Mouse (Mus musculus): ENCODE data around the gene Ncaph2.

The Ncaph2 gene

GRCm38 (mm10) chr15:89343325-89343724, 12.2 kb upstream of the Ncaph2 start:
- peak; percentile 19 for DNase-seq (ENCODE audit: low read depth, low spot score)

GRCm38 (mm10) chr15:89350447-89350846, 5.1 kb upstream of the Ncaph2 start:
- DNase-seq (ENCODE audit: low read depth, low spot score): no peak

- DNase-seq (ENCODE audit: low read depth, low spot score): no peak
Observed at GRCm38 (mm10) chr15:89351302-89351701, 4.2 kb upstream of the Ncaph2 start.

GRCm38 (mm10) chr15:89352054-89352453, 3.5 kb upstream of the Ncaph2 start:
- no peak for DNase-seq (ENCODE audit: low read depth, low spot score)

DNA sequence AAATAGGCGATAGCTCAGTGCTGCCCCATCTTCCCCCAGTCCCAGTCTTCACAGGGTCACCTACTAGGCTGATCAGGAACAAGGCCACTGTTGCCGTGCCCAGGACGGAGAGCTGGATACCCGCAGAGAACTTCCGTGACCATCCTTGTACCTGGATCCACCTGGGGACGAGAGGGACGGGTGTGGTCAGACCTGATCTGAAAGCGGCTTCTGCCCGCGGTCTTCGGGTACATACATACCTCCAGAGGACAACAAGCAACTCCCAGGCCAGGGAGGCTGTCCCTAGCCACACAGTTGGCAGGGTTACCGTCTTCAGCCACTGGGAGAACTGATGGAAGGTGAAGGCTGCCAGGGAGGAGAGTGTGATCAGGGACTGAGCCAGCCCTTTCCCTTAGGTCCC, 2.7 kb upstream of the Ncaph2 start:
- DNase-seq (ENCODE audit: low read depth, low spot score): no peak

DNA sequence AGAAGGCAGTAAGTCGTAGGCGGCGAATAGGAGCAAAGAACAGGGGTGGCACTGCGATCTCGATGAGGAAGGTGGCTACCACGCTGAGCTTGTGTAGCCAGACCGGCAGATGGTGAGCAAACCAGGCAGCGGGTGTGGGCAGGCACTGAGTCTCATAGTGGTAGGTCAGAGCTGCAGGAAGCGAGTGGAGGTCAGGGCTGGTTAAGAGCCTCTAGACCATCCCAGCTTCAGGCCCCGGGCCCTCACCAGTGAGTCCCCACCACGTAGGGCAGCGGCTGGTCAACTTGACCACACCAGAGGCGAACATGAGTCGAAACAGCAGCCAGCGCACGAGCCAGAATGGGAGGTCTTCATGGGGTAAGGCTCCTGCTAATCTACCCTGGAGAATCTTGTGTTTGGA, 1.7 kb upstream of the Ncaph2 start:
- DNase-seq (ENCODE audit: low read depth, low spot score): no peak

- DNase-seq (ENCODE audit: low read depth, low spot score): no peak
Observed at GRCm38 (mm10) chr15:89354455-89354854, 1.1 kb upstream of the Ncaph2 start.

- peak; percentile 76 for DNase-seq (ENCODE audit: low read depth, low spot score)
Observed at GRCm38 (mm10) chr15:89356372-89356771, 853 bp downstream of the Ncaph2 start.

GRCm38 (mm10) chr15:89358784-89359183, 3.3 kb downstream of the Ncaph2 start:
- no peak for DNase-seq (ENCODE audit: low read depth, low spot score)

- DNase-seq (ENCODE audit: low read depth, low spot score): no peak
Observed at GRCm38 (mm10) chr15:89363051-89363450, 7.5 kb downstream of the Ncaph2 start.

DNA sequence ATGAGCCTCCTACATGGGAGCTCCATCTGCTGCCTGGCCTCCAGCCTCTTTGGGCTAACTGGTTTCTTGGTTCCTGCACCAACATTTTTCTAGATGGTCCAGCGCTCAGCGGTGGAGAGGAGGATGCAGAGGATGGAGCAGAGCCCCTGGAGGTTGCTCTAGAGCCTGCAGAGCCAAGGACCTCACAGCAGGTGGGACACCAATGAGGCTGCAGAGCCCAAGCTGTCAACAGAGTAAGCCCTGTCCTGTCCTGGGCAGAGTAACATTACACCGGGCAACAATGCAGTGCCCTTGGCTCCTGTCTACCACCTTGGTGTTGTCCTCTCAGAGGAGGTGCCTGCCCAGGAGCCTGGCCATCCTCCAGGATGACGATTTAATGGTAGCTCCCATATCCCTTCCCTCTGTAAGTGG, 9.6 kb downstream of the Ncaph2 start:
- no peak for DNase-seq (ENCODE audit: low read depth, low spot score)

GRCm38 (mm10) chr15:89372068-89372467, 16.5 kb downstream of the Ncaph2 start:
- DNase-seq (ENCODE audit: low read depth, low spot score): no peak

- no peak for DNase-seq (ENCODE audit: low read depth, low spot score)
Observed at GRCm38 (mm10) chr15:89372536-89372935, 17.0 kb downstream of the Ncaph2 start.

- DNase-seq (ENCODE audit: low read depth, low spot score): peak; percentile 91
Observed at GRCm38 (mm10) chr15:89373027-89373761, 17.7 kb downstream of the Ncaph2 start.

DNA sequence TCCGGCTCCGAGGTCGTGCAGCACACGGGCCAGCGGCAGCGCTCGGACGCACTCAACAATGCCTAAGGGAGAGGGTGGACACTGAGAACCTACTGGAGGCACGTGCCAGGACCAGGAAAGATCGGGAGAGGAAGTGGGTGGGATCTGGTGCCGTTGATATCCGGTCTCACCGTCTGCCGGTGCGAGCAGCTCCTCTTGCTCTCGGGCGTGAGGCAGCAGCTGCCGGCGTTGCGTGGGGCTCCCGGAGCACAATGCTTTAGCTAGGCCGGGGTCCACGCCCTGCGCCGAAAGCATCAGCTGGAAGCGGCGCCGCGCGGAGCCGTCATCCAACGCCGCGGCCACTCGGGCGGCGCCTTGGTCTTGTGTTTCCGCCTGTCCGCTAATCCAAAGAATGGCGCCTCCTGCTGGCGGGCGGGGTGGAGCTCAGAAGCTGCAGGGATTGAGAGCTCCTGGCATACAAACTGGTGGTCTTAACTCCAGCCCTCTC, 18.3 kb downstream of the Ncaph2 start, which contains the start of gene Sco2:
Gene Sco2, minus strand, starts transcription at position 85 of the 487 bp plus-strand sequence.
- DNase-seq (ENCODE audit: low read depth, low spot score): peak; percentile 88

DNA sequence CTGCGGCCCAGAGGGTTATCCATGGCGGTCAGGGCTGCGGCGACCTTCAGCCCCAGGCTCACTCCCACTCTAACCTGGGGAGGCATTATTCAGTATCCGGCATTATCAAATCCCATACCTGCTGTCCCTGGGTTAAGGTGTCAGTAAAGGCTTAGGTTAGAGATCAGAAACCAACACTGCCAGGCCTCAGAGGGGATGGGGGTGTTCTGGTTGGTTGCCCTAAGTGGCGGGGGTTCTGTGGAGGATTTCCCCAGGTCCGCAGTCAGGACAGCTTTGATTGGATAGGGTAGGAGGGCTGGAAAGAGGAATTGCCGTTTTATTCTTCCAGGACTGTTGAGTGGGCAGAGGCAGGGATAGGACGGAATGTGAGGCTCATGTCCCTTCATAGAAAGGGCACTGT, 18.8 kb downstream of the Ncaph2 start:
- DNase-seq (ENCODE audit: low read depth, low spot score): no peak

- no peak for DNase-seq (ENCODE audit: low read depth, low spot score)
Observed at GRCm38 (mm10) chr15:89374801-89375534, 19.4 kb downstream of the Ncaph2 start.

DNA sequence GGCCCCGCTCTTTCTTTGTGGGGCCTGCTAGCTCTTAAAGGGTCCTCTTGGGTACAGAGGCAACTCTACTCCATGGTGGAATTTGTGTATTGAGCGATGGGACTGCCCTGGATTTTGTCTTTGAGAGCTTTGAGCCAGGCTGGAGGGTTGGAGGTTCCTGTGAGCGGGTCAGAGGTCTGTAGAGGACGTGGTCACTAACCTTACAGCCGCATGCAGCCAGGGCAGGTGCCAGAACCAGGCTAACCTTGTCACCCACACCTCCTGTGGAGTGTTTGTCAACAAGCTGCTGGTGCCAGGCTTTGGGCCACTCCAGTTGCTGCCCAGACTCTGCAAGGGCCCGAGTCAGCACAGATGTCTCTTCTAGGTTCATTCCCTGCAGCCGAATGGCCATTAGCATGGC, 20.5 kb downstream of the Ncaph2 start:
- no peak for DNase-seq (ENCODE audit: low read depth, low spot score)

DNA sequence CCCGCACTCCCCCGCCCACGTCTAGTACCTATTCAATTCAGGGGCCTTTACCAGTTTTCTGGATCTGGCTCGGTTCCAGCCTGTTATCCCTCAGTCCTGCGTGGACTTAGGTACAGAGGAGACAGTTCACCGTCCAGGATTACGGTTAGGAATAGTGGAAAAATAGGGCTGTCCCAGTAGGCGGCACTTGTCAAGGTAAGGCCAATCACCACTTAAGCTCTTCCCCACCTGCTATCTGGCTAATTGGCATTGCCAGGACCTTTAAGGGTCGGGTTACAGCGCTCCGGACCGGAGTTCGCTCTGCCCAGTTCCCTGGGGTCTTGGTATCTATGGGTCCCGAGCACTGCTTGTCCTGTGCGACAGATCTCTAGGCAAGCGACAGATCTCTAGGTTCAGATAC, 21.4 kb downstream of the Ncaph2 start, which contains the start of gene Tymp:
Gene Tymp, minus strand, starts transcription at position 83 of the 400 bp plus-strand sequence.
- DNase-seq (ENCODE audit: low read depth, low spot score): no peak

GRCm38 (mm10) chr15:89377362-89377761, 21.8 kb downstream of the Ncaph2 start:
- DNase-seq (ENCODE audit: low read depth, low spot score): no peak

- no peak for DNase-seq (ENCODE audit: low read depth, low spot score)
Observed at GRCm38 (mm10) chr15:89377938-89378828, 22.7 kb downstream of the Ncaph2 start.
